Mouse (Mus musculus): Measurements from ENCODE around the gene Gamt.
"Not testable (repeated sequence)": the region's sequence is repeated elsewhere in the genome, so short reads cannot be mapped to it uniquely, and the experiment has no call there.

Gene Gamt

DNA sequence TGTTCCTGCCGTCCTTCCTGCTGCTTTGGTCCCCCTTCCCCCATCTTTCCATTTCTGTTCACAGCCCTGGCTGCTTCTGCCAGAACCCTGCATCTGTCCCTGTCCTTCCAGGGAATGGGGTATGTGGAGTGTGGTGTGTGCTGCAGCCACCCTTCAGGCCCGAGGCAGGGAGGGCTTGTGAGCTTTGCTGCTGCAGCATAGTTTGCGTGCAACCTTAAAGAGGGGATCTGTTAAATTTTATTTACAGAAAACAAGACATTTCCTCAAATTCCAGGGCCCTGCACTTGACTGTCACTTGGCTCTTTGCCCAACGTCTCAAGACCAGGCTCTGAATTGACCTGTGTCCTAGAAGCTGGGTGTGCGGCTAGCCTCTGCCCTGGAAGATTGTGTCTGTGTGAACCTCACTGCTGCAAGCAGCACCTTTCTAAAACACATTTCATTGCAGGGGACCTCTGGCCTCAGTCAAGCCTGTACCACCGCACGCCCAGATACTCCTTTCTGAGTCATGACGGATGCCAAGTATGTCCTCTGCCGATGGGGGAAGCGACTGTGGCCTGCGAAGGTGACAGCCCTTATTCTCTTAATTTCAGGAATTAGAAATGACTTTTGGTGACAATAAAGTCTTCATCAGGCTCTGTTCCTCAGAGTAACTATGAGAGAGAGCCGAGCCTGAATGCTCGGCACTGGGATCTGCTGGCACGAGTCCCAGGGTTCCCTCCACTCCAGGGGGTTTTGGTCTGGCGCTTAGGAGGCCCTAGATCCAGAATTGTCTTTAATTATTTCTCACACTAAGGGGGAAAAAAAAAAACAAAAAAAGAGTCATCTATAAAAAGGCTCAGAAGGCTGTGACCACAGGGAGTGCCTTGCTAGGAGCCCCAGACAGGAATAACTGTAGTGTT, 32.7 kb downstream of the Gamt start:
- DNase-seq (ENCODE audit: low spot score), result no peak

- DNase-seq (ENCODE audit: low spot score), result no peak
Observed at GRCm38 (mm10) chr10:80227166-80227539, 33.7 kb downstream of the Gamt start.

- DNase-seq (ENCODE audit: low spot score), result peak; percentile 96
Observed at GRCm38 (mm10) chr10:80226416-80227165, 34.2 kb downstream of the Gamt start, which contains the start of gene Mum1. Gene Mum1 (plus strand): TSS chr10:80226434.

- no peak for DNase-seq (ENCODE audit: low spot score)
Observed at GRCm38 (mm10) chr10:80226071-80226415, 34.8 kb downstream of the Gamt start.

DNA sequence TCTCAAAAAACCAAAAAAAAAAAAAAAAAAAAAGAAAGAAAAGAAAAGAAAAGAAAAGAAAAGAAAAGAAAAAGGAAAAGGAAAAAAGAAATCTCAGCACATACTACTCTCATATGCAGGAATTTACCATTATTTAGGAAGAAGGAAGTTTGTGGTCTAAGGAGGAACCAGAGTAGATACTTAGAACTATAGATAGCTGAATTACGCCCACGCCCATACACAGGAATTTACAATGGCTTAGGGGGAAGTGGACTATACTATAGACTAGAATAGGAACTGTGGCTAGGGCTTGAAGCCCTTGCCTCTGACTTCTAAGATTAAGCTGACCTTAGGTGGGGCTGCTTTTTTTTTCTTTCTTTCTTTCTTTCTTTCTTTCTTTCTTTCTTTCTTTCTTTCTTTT, 37.7 kb downstream of the Gamt start:
- not testable (repeated sequence) for DNase-seq (ENCODE audit: low spot score)

DNA sequence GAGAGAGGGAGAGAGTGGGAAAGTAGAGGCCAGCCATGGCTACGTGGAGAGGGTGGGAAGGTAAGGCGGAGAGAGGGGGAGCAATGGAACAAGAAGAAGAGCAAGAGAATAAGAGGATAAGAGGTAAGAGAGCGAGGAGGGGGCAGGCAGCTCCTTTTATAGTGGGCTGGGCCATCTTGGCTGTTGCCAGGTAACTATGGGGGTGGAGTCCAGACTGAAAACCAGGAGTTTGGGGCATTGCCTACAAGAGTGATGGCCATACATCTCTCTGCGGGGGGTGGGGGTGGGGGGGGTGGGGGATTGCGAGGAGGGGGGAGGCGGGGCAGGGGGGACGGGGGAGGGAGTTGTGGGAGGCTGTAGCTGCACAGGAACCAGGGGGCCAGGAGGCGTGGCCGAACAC, 40.1 kb downstream of the Gamt start:
- DNase-seq (ENCODE audit: low spot score), result no peak

DNA sequence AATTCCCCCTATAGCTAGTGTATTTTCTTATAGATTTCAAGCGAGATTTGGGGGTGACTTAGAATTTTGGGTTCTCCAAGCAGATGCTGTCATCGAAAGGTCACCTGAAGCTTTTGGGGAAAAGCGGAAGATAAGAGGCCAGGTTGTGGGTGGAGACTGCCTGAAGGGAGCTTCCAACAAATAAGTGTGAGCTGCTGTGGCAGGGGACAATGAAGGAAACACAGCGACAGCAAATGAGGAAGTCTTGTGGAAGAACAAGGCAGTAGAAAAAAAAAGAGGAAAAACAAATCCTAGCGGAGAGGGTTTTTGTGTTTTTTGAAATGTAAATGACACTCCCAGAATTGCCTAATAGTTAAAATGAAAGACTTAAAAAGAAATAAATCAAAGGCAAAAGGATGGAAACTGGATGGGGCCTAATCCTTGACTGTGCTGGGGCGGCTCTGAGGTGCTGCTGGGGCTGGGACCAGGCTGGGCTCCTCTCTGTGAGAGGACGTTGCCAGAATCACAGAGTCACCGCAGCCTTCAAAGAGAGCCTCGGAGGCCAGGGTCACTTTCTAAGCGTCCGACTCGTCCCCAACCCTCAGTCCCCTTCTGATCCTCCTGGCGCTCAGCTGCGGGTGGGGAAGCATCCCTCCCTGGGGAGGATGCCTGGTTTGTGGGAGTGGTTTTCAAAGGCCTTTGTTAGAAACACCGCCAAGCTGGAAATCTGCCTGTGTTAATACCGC, 45.6 kb downstream of the Gamt start:
- no peak for DNase-seq (ENCODE audit: low spot score)

DNA sequence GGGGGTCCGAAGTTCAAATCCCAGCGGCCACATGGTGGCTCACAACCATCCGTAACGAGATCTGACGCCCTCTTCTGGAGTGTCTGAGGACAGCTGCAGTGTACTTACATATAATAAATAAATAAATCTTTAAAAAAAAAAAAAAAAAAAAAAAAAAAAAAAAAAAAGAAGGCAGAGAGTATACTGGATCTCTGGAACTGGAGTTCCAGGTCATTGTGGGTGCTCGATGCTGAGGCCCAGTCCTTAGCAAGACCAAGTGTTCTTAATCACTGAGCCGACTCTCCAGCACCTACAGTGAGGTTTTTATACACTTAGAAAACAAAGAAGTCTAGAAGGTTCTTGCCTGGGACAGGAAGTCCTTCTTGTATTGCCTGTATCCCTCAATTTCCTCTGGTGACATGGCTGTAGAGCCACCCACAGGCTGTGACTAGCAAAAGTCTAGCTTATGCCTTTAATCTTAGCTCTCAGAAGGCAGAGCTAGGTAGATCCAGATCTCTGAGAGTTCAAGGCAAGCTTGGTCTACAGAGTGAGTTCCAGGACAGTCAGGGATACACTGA, 49.2 kb downstream of the Gamt start:
- DNase-seq (ENCODE audit: low spot score), result not testable (repeated sequence)

GRCm38 (mm10) chr10:80208841-80209371, 51.9 kb downstream of the Gamt start:
- DNase-seq (ENCODE audit: low spot score), result no peak

DNA sequence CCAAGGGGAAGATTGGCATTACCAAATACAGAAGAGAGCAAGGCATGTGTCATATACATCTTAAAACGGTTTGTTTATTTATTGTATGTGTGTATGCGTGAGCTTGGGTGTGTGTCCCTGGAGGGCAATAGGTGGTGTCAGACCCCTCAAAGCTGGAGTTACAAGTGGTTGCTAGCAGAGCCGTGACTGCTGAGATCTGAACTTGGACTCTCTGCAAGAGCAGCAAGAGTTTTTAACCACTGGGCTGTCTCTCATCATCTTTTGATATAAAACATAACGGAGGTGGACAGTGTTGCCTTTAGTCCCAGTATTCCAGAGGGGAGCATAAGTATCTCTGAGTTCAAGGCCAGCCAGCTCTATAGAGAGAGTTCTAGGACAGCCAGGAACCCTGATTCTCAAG, 52.6 kb downstream of the Gamt start:
- no peak for DNase-seq (ENCODE audit: low spot score)
